Mouse (Mus musculus): ENCODE data around the gene Dnm3.

DNA sequence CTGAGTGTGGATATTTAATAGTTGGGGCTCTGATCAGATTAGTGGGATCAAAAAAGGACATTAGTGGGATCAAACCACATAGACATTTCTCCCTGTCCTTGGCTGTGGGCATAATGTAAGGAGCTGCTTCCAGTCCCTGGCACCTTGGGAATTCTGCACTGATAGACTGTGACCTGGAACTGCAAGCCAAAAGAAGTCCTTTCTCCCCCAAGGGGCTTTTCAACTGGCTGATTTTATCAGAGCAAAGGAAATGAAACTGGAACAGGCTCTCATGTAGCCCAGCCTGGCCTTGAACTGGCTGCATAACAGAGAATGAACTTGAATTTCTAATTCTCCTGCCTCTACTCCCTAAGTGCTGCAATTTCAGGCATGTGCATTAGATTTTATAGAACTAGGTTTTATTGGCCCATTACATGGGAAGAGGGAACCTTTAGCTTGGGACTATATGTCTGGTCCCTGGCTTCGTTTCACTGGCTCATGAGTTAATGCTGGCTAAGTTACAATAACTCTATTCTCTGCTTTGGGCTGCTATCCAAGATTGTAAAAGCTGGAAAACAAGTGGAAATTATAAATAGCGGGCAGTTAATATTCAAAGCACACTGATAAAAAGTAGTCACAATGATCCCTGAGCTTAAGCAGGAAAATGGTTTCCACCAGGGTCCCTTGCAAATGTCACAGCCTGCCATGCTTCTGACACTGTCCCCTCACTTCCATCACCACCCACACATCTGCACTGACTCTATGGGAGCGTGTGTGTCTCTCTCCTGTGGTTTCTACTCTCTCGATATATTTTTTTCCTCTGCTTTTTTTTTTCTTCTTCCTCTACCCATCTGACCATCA, 183.9 kb downstream of the Dnm3 start:
- no peak for TF ChIP-seq CTCF (IDR thresholded peaks at IDR 0.05 in 2 of 3, conservative IDR thresholded peaks at IDR 0.05 in 1 of 3; ENCODE audit: control insufficient read depth in 1 of 3, insufficient read depth in 1 of 3, low read depth in 2 of 3, low read length in 3 of 3, poor library complexity in 1 of 3, severe bottlenecking in 1 of 3)
- no peak for TF ChIP-seq MYB (IDR thresholded peaks at IDR 0.05; ENCODE audit: low read depth, low read length)
- no peak for TF ChIP-seq USF1 (IDR thresholded peaks at IDR 0.05; ENCODE audit: low read depth, low read length)
- TF ChIP-seq EP300 (IDR thresholded peaks at IDR 0.05; ENCODE audit: low read depth in 1 of 2, low read length in 2 of 2), result no peak
- TF ChIP-seq RAD21 (IDR thresholded peaks at IDR 0.05; ENCODE audit: low read depth, low read length), result no peak
- no peak for TF ChIP-seq ZMIZ1 (IDR thresholded peaks at IDR 0.05; ENCODE audit: low read depth, low read length)
- TF ChIP-seq TCF12 (IDR thresholded peaks at IDR 0.05; ENCODE audit: low read depth, low read length), result no peak
- no peak for TF ChIP-seq NELFE (IDR thresholded peaks at IDR 0.05; ENCODE audit: low read depth, low read length)
- TF ChIP-seq MEF2A (IDR thresholded peaks at IDR 0.05; ENCODE audit: extremely low read depth, insufficient replicate concordance, low read depth, low read length, poor library complexity, severe bottlenecking), result no peak
- no peak for TF ChIP-seq POLR2AphosphoS2 (IDR thresholded peaks at IDR 0.05; ENCODE audit: low read length)
- no peak for TF ChIP-seq USF2 (IDR thresholded peaks at IDR 0.05; ENCODE audit: borderline replicate concordance in 1 of 2, insufficient read depth in 1 of 2, low read depth in 1 of 2, low read length in 2 of 2)
- no peak for TF ChIP-seq ZC3H11A (IDR thresholded peaks at IDR 0.05; ENCODE audit: low read depth, low read length)
